23 mouse cellular contexts compared by ENCODE assay signal in the genomic region with DNA sequence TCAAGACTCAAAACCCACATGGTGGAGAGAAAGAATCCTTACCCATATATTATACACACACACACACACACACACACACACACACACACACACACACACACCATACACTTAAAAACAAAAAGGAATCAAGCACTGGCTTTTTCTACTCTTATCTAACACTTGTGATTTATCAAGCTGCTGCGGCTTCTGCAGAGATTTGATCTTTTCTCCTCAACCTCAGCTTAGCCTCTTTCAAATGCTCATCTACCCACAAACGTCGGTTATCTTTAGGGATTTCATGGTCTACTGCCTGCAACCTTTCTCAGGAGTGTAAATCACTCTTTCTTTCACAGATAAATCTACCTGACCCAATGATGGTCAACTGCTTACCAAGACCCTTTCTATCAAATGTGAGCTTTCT. TPM values are rescaled to one million over a fixed set of nuclear protein-coding genes. Genes with fewer than 3 reads are reported as not detected.
"Had no signal": no experiment of that assay in that cellular context is flagged by ENCODE, and none has a peak within 500 bp of the region (broad histone marks: within the 10 kb centered on the region; RNA-seq: fewer than 3 reads in every experiment).

No protein-coding gene starts in this region.

- H3K9ac ChIP-seq: neural tube, embryonic 13.5 days; neural tube, embryonic 15.5 days; stomach, embryonic 15.5 days had no signal

- H3K27me3 ChIP-seq: neural tube, embryonic 13.5 days; neural tube, embryonic 15.5 days; stomach, embryonic 15.5 days had no signal

- H3K36me3 ChIP-seq: stomach, embryonic 15.5 days had no signal

- H3K27ac ChIP-seq: neural tube, embryonic 13.5 days; neural tube, embryonic 15.5 days; stomach, embryonic 15.5 days; stomach, postnatal 0 days had no signal

- H3K9me3 ChIP-seq: neural tube, embryonic 13.5 days; neural tube, embryonic 15.5 days; stomach, embryonic 15.5 days had no signal

- H3K4me3 ChIP-seq: neural tube, embryonic 13.5 days; neural tube, embryonic 15.5 days; stomach, embryonic 15.5 days had no signal

- H3K4me2 ChIP-seq: neural tube, embryonic 13.5 days; neural tube, embryonic 15.5 days; stomach, embryonic 15.5 days had no signal

- DNase-seq: retina, postnatal 1 day; right cerebral cortex, adult 18-20 months; right cerebral cortex, postnatal 14 days; right cerebral cortex, postnatal 25 days; right cerebral cortex, postnatal 4 days; spleen, adult 18-20 months; thymus, adult 18-20 months; thymus, adult 2 months; thymus, postnatal 14 days; thymus, postnatal 25 days; thymus, postnatal 36 days; thymus, postnatal 4 days had no signal

- H3K4me1 ChIP-seq: neural tube, embryonic 13.5 days; neural tube, embryonic 15.5 days; stomach, embryonic 15.5 days had no signal

RNA-seq across cellular contexts. Expression of a gene that starts 40.0 kb away (rescaled TPM):
- total RNA-seq: neutrophil, adult 5-6 weeks had no signal
- polyA plus RNA-seq: neural tube, embryonic 13.5 days; neural tube, embryonic 14.5 days; neural tube, embryonic 15.5 days; small intestine, adult 2 months; spleen, adult 2 months; stomach, embryonic 14.5 days; stomach, postnatal 0 days; urinary bladder, adult 2 months had no signal

RNA-seq across cellular contexts. Expression of a gene that starts 50.8 kb away (rescaled TPM):
- polyA plus RNA-seq: testis, adult 2 months had no signal
